Mouse (Mus musculus) cerebellum, postnatal 10 days (tissue): ENCODE measurements at regions not wholly inside any gene's neighbourhood (a gene's known extent, or its start where the extent isn't known, plus 50 kb on each side); places are given as distances from the start of the nearest gene placed in this dataset.

Experiments used
- DNase-seq, 2 experiments: peaks; one replicate each; pipeline ENCODE4 v3.0.0; 2021; ENCODE audit warnings: mixed read lengths in 2 of 2

DNA sequence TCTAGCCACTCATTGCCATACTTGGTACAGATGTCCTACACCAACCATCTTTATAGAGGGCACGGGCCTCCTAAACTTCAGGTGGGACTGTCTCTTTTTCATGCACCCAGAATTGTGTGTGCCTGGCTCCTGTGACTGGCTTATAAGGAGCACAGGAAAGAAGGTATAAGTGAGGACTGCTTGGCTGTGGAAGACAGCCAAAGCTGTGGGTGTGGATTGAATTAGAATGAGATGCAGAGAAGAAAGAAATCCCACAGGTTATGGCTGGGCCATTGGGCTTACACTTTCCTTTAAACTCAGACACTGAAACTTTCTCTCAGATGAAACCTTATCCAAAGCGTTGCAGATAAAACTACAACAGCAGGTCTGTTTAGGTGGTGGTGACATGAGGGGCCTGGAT, 239.5 kb upstream of the Fam160b2 start:
- DNase-seq, result no peak

DNA sequence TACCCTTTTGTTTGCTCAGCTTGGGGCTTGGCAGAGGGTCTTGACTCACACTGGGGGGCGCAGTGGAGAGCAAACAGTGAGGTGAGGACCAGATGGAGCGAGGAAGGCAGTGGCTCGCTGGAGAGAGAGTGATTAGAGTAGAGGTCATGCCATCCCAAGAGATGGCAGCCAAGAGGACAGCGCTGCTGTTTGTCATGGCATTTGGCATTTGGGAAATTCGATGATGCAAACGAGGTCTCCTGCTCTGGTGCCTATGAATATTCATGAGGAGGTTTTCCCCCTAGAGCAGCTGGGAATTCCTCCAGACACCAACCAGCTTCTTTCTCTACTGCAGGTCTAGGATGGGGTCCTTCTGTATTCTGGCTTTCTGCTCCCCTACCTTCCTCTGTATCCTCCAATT, 237.9 kb upstream of the Fam160b2 start:
- peak in 1 of 2 experiments; percentile 54 for DNase-seq

DNA sequence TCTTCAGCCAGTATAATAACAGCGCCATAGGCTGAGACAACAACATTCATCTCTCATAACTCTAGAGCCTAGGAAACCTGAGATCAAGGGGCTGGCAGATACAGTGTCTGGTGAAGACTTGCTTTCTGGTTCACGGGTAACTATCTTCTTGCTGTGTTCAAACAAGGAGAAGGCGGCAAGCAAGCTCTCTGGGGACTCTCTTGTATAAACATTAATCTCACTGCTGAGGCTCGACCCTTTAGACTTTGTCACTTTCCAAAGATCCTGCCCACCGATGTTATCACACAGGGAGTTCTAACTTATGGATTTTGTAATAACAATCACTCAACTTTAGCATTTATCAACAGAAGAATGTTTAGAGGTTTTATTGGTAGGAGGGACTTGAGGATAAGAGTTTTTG, 233.6 kb upstream of the Fam160b2 start:
- DNase-seq, result no peak

DNA sequence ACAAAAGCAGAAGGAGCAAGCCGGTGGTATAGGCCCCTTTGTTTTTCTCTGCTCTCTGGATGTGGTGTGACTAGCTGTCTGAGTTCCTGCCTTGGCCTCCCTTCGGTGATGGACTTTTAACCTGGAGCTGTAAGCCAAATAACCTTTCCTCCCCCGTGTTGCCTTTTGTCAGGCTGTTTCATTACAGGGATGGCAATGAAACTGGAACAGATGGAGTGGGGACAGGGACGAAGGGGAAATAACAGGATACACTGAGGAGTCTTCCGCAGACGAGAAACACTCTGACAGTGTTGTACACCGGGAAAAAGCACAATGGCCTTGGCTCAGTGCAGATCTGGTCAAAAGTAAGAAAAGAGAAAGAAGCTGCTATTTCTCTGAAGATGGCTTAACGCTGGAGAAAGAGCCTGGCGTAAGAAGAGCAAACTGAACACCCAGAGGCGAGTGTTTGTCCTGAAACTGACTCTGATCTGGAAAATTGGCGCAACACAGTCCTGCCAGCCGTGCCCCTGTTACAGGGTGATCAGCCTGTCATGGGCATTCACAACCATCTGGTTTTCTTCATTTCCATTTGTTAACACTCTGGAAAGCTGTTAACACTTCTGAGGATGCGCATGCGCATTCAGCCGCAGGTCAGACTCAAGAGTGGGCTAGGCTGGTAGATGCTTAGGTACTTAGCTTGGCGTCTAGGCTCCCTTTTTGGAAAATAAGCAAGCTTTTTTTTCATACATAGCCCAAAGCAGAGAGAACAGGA, 233.0 kb upstream of the Fam160b2 start:
- DNase-seq, result peak; percentile 59 to 77

DNA sequence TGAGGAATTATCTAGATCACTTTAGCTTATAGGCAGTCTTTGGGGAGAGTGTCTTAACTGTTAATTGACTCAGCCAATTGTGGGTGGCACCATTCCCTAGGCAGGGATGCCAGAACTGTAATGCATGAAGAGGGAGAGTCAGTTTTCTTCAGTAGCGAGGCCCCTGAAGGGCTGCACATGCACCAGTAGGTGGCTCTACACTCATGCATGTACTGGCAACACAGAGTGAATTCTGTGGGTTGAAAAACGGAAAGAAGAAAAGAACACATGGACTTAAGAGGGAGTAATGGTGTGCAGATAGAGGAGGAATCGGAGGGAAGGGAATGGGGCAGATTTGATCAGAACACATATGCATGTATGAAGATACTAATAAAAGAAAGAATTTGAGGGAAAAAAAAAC, 232.4 kb upstream of the Fam160b2 start:
- peak; percentile 48 to 49 for DNase-seq
